Mouse (Mus musculus) liver, postnatal 0 days (tissue): ENCODE data around the gene Mknk1.

ENCODE experiments used
- CTCF ChIP-seq: sonication (generic); IDR thresholded peaks from 2 replicates; pipeline ENCODE4 v1.5.1; 2016; ENCODE audit warnings: antibody characterized with exemption, low read depth
- EP300 ChIP-seq: IDR thresholded peaks from 2 replicates; pipeline ENCODE4 v1.6.1; 2016; ENCODE audit warnings: antibody characterized with exemption, low read depth, mild to moderate bottlenecking

- TF ChIP-seq CTCF (no peak), EP300 (no peak)
Measured at GRCm38 (mm10) chr4:115890066-115890465, 51.1 kb downstream of the Mknk1 start.
